Mouse (Mus musculus): ENCODE measurements around the gene Fcna. TPM values are rescaled to one million over a fixed set of nuclear protein-coding genes. Genes with fewer than 3 reads are reported as not detected.
A peak's percentile ranks its signal among the peaks of the same experiment; 100 is the strongest.

The Fcna gene
- polyA plus RNA-seq, 1 experiment: 21.5 TPM

DNA sequence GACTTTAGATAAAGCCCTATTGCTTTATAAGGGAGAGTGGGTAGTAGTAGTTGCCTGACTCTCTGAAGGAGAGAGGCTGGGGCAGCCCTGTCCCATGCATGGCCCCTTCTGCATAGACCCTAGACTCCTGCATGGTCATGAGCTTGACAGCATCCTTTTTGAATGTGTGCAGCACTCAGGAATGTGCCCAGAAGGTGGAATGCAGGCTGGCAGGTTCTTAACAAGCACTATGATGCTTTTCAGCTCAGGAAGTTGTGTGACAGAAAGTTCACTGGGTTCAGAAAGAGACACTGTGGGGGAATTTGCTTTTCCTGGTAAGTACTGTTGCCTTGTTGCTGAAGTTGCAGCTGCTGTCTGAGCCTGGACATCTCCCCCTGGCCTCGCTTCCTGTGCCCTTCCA is 26.7 kb upstream of the Fcna start:
- no peak for TF ChIP-seq CTCF (IDR thresholded peaks at IDR 0.05; ENCODE audit: low read depth, low read length)

DNA sequence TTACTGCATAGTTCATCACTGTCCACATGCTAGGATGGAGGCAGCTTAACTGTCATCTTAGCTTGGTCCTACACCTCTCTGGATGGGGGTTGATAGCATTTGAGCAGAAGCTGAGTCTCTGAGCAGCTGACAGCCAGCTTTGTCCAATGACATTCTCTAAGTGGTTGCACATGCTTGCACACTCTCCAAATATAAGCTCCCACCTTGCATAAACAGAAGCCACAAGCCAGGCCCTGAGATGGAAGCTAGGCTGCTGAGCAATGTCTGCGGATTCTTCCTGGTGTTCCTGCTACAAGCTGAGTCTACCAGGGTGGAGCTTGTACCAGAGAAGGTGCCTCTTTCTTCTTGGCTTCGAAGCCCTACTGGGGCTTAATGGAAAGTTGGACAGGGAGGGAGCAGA is 25.1 kb upstream of the Fcna start, which contains the start of gene Lcn8:
TSS of gene Lcn8 (plus strand) at position 219 of the 400 bp plus-strand sequence.
- Histone ChIP-seq H3K4me1 (ENCODE audit: control insufficient read depth, insufficient read depth, low read length) (no peaks in the 10 kb centered on the region), H3K27ac (ENCODE audit: insufficient read depth, low read depth, low read length) (no peak within 1 kb of the TSS), H3K4me3 (ENCODE audit: insufficient read depth, low read length) (no peak within 1 kb of the TSS)
- TF ChIP-seq CTCF (IDR thresholded peaks at IDR 0.05; ENCODE audit: low read depth, low read length) (no peak), POLR2A (IDR thresholded peaks at IDR 0.05; ENCODE audit: borderline replicate concordance, low read depth, low read length) (no peak)

More for the DNA sequence above, 26.7 kb upstream of the Fcna start:
- no peak overlapping the region for H3K27ac ChIP-seq (ENCODE audit: insufficient read depth, low read depth, low read length)
- H3K4me3 ChIP-seq (ENCODE audit: insufficient read depth, low read length): no peak overlapping the region
- H3K4me1 ChIP-seq (ENCODE audit: control insufficient read depth, insufficient read depth, low read length): no peaks in the 10 kb centered on the region

DNA sequence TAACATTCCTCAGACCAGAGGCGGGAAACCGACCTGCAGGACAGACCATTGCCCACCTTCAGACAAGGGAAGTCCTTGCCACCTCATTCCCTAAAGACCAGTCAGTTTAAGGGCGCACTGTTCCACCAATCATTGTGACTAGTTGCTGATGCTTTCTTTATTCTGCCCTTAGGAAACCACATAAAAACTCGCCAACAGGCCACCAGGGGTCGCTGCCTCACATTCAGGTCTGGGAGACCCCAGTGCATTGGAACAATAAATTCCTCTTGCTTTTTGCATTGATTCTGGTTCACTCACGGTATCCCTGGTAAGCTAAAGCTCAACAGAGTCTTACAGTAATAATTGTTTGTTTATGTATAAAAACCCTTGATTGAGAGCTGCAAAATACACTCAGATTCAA is 12.1 kb upstream of the Fcna start:
- H3K27ac ChIP-seq (ENCODE audit: insufficient read depth, low read depth, low read length): no peak overlapping the region
- H3K4me1 ChIP-seq (ENCODE audit: control insufficient read depth, insufficient read depth, low read length): no peaks in the 10 kb centered on the region
- H3K4me3 ChIP-seq (ENCODE audit: insufficient read depth, low read length): no peak overlapping the region
- TF ChIP-seq POLR2A (IDR thresholded peaks at IDR 0.05; ENCODE audit: borderline replicate concordance, low read depth, low read length): no peak
- peak; percentile 74 for TF ChIP-seq CTCF (IDR thresholded peaks at IDR 0.05; ENCODE audit: low read depth, low read length)

GRCm38 (mm10) chr2:25634046-25634445 is 6.2 kb upstream of the Fcna start:
- no peak overlapping the region for H3K4me3 ChIP-seq (ENCODE audit: insufficient read depth, low read length)
- 0 out of 2 replicates have a peak, but pooled peaks cover 4% of the 10 kb centered on the region for H3K4me1 ChIP-seq (ENCODE audit: control insufficient read depth, insufficient read depth, low read length)
- no peak for TF ChIP-seq POLR2A (IDR thresholded peaks at IDR 0.05; ENCODE audit: borderline replicate concordance, low read depth, low read length)
- TF ChIP-seq CTCF (IDR thresholded peaks at IDR 0.05; ENCODE audit: low read depth, low read length): no peak
- H3K27ac ChIP-seq (ENCODE audit: insufficient read depth, low read depth, low read length): no peak overlapping the region

DNA sequence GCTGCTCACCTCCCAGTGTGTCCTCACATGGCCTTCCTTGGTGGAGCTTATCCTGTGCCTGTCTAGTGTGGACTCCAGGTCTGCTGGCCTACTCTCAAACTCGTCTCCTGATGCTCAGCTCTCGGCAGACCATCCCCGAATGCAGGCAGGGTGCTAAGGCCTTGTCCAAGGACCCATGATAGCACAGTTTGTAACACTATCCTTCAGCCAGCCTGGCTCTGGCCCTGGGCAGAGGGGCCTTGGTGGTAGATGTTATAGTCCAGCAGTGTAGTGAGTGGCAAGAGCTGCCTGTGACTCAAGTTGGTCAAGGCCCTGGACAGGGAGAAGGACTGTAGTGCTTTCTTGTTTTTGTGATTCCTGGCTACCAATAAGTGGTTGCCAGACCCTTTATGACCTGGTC is 5.8 kb upstream of the Fcna start:
- Histone ChIP-seq H3K4me1 (ENCODE audit: control insufficient read depth, insufficient read depth, low read length) (peaks cover 7% of the 10 kb centered on the region), H3K27ac (ENCODE audit: insufficient read depth, low read depth, low read length) (no peak overlapping the region), H3K4me3 (ENCODE audit: insufficient read depth, low read length) (no peak overlapping the region)
- TF ChIP-seq POLR2A (IDR thresholded peaks at IDR 0.05; ENCODE audit: borderline replicate concordance, low read depth, low read length) (no peak), CTCF (IDR thresholded peaks at IDR 0.05; ENCODE audit: low read depth, low read length) (no peak)

DNA sequence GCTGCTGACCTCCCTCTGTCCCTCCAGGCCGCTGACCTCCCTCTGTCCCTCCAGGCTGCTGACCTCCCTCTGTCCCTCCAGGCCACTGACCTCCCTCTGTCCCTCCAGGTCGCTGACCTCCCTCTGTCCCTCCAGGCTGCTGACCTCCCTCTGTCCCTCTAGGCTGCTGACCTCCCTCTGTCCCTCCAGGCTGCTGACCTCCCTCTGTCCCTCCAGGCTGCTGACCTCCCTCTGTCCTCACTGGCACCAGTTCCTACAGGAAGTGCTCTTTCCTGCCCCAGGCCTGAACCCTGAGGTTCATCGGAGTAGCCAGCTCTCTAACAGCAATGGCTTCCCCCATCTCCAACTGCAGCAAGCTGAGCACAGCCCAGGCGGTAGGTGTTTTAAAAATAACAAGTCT is 908 bp upstream of the Fcna start:
- H3K27ac ChIP-seq (ENCODE audit: insufficient read depth, low read depth, low read length): no peak overlapping the region
- TF ChIP-seq POLR2A (IDR thresholded peaks at IDR 0.05; ENCODE audit: borderline replicate concordance, low read depth, low read length) (no peak), CTCF (IDR thresholded peaks at IDR 0.05; ENCODE audit: low read depth, low read length) (no peak)
- H3K4me1 ChIP-seq (ENCODE audit: control insufficient read depth, insufficient read depth, low read length): peaks cover 18% of the 10 kb centered on the region
- no peak overlapping the region for H3K4me3 ChIP-seq (ENCODE audit: insufficient read depth, low read length)

DNA sequence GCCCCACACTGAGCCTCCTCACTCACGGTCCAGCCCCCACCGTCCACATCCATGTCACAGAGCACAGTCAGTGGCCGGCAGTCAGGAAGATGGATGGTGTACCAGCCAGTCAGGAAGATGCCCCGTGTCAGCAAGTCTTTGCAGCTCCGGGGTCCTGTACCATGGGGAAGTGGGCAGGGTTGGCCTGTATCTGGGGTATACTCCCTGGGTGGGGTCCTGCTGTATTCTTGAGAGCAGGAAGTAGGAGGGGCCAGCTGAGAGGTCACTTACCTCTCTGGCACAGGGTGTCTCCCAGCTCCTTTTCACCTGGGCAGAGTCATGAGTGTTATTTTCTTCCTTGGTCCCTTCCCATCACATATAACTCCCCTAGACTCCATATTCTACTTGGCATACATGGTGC is 1.8 kb downstream of the Fcna start:
- no peak for TF ChIP-seq POLR2A (IDR thresholded peaks at IDR 0.05; ENCODE audit: borderline replicate concordance, low read depth, low read length)
- TF ChIP-seq CTCF (IDR thresholded peaks at IDR 0.05; ENCODE audit: low read depth, low read length): no peak
- no peak overlapping the region for H3K27ac ChIP-seq (ENCODE audit: insufficient read depth, low read depth, low read length)
- no peak overlapping the region for H3K4me3 ChIP-seq (ENCODE audit: insufficient read depth, low read length)
- peaks cover 19% of the 10 kb centered on the region for H3K4me1 ChIP-seq (ENCODE audit: control insufficient read depth, insufficient read depth, low read length)

DNA sequence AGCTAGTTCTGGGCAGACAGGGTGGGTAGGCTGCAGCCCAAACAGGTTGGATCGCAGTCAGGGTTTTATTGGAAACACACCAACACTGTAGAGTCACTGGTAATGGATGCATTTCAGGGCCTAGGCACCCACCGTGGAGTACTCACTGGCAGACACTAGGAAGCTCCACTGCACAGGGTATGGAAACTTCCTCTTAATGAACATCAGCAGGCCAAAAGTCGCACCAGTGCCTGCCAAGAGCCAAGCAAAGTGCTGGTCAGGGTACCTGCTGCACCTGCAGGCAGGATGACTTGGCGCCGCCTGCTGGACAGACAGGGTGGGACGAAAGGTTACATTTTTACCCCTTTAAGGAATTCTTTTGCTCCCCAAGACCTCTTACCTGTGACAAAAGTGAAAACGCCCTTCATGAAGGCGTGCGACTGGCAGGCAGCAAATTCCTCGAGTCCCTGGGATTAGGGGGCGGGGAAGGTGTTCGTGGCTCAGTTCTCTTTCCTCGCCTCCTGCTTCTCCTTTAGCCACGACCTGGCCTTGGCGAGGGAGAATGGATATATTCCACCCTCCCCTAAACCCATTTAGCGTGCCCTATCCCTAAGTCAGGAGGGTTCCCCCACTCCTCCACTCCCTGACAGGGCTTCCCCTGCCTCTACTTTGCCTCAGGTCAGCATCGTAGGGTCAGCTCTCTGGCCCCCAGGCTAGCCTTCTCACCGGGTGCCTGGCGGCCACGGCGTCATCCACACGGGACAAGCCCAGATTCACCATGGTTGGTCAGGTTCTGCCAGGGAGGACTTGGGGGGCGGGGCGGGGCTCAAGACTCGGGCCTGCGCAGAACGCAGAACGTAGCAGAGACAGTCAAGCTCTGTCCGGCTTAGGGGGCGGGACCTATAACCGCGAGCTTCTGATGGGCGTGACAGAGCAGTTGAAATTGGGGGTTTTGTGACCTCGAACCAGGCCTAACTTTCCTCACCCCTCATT is 6.3 kb downstream of the Fcna start, which contains the start of gene Tmem141:
TSS of gene Tmem141 (minus strand) at position 777 of the 972 bp plus-strand sequence.
- Histone ChIP-seq H3K4me3 (ENCODE audit: insufficient read depth, low read length) (peak within 1 kb of the TSS; percentile 74), H3K27ac (ENCODE audit: insufficient read depth, low read depth, low read length) (peak within 1 kb of the TSS; percentile 53), H3K4me1 (ENCODE audit: control insufficient read depth, insufficient read depth, low read length) (peaks cover 11% of the 10 kb centered on the region)
- TF ChIP-seq POLR2A (IDR thresholded peaks at IDR 0.05; ENCODE audit: borderline replicate concordance, low read depth, low read length) (no peak), CTCF (IDR thresholded peaks at IDR 0.05; ENCODE audit: low read depth, low read length) (peak; percentile 65)

DNA sequence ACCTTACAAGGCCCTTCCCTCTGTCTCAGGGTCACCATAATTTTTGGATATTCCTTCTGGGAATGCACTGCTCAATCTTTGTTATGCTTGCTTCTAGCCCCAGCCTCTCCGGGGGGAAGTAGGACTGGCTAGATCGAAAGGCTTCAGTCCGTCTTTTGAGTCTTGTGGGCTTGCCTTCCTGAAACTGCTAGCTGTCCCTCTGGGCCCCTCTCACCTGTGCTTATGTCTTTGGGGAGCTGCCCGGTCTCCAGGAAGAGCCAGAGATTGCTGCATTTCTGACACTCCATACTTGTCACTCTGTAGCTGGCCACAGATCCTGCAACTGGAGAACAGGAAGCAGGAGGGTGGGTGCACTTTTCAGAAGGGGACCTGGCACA is 7.0 kb downstream of the Fcna start:
- H3K4me1 ChIP-seq (ENCODE audit: control insufficient read depth, insufficient read depth, low read length): peaks cover 11% of the 10 kb centered on the region
- peak overlapping the region; percentile 74 for H3K4me3 ChIP-seq (ENCODE audit: insufficient read depth, low read length)
- TF ChIP-seq POLR2A (IDR thresholded peaks at IDR 0.05; ENCODE audit: borderline replicate concordance, low read depth, low read length) (no peak), CTCF (IDR thresholded peaks at IDR 0.05; ENCODE audit: low read depth, low read length) (no peak)
- peak overlapping the region; percentile 39; the same call in 1 of the 2 replicates for H3K27ac ChIP-seq (ENCODE audit: insufficient read depth, low read depth, low read length)

DNA sequence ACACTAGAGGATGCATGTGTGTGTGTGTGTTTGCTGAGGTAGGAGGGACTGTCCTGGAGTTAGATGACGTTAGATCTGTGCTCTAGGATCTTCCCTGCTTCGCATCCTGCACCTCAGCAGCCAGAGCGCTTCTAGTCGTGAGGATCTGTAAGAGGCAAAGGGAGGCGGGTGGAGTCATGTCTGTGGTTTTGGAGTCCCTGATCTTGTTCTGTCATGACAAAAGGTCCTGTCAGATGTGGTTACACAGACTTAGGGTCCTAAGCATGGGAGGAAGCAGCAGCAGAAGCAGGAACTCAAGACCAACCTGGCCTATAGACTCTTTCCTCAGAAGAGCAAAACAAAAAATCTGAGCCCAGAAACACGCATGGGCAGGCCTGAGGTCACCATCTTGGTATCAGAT is 7.4 kb downstream of the Fcna start:
- H3K27ac ChIP-seq (ENCODE audit: insufficient read depth, low read depth, low read length): no peak overlapping the region
- TF ChIP-seq CTCF (IDR thresholded peaks at IDR 0.05; ENCODE audit: low read depth, low read length): no peak
- TF ChIP-seq POLR2A (IDR thresholded peaks at IDR 0.05; ENCODE audit: borderline replicate concordance, low read depth, low read length): no peak
- H3K4me1 ChIP-seq (ENCODE audit: control insufficient read depth, insufficient read depth, low read length): peaks cover 11% of the 10 kb centered on the region
- peak overlapping the region; percentile 74; the same call in 1 of the 2 replicates for H3K4me3 ChIP-seq (ENCODE audit: insufficient read depth, low read length)

Measured in bone marrow macrophage, adult 2 months (primary cell).